Mouse (Mus musculus): ENCODE results near the gene Actr10.

DNA sequence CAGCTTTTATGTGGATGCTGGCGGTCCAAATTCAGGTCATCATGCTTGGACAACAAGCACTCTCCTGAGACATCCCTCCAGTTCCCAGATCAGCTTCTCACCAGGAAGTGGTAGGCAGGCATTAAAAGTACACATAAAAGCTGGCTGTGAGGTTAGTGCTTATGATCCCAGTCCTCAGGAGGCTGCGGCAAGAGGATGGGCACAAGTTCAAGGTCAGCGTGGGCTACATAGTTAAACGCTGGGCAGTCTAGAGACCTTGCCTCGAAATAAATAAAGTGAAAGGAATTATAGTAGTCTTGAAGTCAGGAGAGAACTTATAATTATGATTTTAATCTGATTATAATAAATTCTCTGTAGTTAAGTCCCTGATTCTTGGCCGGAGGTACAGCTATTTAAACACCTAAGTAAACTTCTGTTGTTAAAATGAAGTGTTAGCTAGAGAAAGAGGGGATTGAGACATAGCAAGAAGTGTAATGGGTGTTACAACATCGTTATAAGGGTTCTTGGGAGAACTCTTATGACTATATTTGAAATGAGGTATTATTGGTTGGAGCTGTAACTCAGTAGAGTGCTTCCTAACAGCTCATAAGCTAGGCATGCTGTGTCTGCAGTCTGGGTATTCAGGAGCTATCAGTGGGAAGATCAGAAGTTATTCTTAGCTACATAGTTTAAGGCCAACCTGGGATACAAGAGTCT, 47.3 kb downstream of the Actr10 start:
- TF ChIP-seq CTCF (conservative IDR thresholded peaks at IDR 0.05; ENCODE audit: low read length) (no peak), POU5F1 (IDR thresholded peaks at IDR 0.05; ENCODE audit: borderline replicate concordance, low read length) (no peak), NANOG (IDR thresholded peaks at IDR 0.05; ENCODE audit: borderline replicate concordance, low read length) (no peak)
